Mouse (Mus musculus) liver, adult 2 months (tissue): ENCODE measurements at regions not wholly inside any gene's neighbourhood (a gene's known extent, or its start where the extent isn't known, plus 50 kb on each side); places are given as distances from the start of the nearest gene placed in this dataset.

Experiments
- CTCF ChIP-seq: fragments of 200-500 bp; IDR thresholded peaks from 2 replicates; pipeline ENCODE4 v1.5.1; 2011; ENCODE audit warnings: low read depth, low read length, control low read depth
- POLR2A ChIP-seq: fragments of 200-500 bp; IDR thresholded peaks from 2 replicates; pipeline ENCODE4 v1.6.1; 2011; ENCODE audit warnings: low read length, control low read depth; ENCODE audit not compliant: insufficient read depth; ENCODE audit errors: extremely low read depth

DNA sequence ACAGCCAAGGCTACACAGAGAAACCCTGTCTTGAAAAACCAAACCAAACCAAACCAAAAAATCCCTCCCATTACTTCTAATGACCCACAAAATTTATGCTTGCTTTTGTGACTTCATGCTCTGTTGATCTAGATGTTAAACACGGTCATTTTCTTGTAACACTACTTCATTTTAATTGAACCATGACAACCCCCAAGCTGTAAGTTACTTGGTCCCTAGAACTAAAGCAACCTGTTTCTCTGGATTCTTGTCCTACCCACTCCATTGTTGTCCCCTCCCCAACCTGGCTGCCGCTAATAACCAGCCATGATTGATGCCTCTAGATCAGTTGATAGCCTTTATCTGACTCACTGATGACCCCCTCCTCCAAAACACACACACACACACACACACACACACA lies 63.0 kb upstream of the Tmem45b start:
- TF ChIP-seq POLR2A (no peak), CTCF (no peak)
